Mouse (Mus musculus): ENCODE data around the gene Gm20388.

The Gm20388 gene

DNA sequence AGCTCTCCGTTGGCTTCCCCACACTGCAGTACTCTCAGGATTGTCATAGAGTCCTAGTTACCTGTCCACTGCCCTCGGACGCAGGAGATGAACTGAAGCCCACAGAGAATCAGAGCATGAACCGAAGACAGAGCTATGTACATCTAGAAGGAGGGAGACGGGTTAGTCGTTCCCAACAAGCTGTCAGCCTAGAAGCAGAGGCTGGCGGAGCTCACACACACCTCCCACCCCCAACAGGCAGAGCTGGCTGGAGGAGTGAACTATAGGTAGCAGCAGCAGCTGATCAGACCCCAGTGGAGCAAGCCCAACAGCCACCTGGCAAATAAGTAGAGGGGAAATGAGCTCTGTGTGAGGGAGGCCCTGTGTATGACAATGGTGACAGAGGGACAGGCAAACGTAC lies 174.1 kb downstream of the Gm20388 start:
- DNase-seq (ENCODE audit: extremely low spot score): no peak

DNA sequence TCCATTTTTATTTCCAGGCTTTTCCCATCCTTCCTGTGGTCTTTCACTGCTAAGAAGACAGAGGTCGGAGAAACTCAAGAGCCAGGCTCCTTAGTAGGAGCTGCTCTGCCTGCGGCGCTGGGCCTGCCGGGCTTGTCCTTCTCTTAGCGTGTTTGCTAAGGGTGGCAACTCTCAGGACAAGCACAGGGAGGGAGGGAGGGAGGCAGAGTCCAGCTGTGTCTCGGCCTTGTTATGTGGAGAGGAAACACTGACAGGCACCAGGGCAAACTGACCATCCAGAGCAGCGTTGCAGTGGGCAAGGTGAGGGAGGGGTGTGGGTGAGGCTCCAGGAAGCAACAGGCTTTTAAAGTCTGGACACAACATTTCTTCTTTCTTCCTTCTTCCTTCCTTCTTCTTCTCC lies 178.9 kb downstream of the Gm20388 start:
- no peak for DNase-seq (ENCODE audit: extremely low spot score)

DNA sequence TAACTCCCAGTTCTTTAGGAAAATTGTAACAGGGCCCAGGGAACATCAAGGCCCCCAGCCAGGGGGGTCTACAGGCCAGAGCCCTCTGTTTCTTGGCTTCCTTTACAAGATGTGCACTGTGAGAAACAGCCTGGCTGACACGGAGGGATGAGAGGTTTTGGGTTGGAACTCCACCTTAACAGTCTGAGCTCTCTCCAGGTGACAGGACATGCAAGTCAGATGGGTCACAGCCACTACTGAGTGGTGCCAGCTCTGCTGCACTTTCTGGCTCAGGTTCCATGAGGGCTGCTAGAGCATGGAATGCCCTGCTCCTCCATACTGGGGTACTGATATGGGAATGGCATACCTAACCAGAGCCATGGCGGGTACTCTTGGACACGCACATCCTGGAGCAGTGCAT lies 180.4 kb downstream of the Gm20388 start:
- DNase-seq (ENCODE audit: extremely low spot score): no peak

DNA sequence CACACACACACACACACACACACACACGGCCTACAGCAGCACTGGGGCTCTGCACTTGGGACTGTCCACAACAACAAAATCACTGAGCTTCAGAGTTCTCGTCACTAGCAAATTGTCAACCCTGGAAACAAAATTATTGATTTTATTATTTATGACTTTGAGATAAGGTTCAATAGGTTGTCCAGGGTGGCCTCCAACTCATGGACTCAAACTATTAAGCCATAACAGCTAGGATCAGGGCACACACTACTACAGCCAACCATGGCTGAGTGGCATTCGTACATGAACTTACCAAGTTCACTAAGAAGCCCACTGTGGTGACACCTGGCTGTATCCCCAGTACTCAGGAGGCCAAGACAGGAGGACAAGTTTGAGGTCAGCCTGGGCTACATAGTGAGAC lies 182.5 kb downstream of the Gm20388 start:
- DNase-seq (ENCODE audit: extremely low spot score): no peak

DNA sequence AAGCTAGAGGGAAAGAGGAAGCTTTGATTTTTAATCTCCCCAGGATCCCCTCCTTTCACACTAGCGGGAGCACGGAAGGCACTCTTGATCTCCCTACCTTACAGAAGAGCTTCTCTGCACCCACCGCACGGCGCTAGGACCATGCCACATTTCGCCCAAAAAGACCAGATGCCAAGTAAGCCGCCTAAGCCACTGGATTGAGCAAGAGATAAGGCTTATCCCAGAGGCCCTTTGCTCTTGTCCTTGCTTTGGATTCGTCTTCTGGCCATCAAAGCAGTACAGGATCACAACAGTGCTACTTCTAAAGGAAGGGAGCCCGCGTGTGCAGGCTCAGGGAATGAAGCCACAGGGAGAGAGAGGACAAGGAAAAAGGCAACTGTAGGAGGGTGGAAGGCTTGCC lies 184.2 kb downstream of the Gm20388 start:
- no peak for DNase-seq (ENCODE audit: extremely low spot score)

DNA sequence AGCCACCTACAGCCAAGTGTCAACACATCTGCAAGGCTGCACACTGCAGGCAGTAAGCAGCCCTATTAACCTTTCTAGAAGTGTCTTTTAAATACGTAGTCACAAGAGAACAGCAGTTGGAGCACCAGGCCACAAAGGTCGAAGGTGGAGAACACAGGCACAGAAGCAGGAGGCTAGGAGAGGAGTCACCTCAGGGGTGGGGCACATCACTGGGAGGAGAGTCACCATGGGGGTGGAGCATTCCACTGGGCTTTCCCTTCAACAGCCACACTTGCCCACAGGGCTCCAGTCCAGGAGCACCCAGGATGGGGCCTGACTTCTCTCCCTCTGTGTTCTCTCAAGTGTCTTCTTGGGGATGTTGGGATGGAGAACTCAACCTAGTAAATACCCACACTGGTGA lies 185.8 kb downstream of the Gm20388 start:
- no peak for DNase-seq (ENCODE audit: extremely low spot score)

DNA sequence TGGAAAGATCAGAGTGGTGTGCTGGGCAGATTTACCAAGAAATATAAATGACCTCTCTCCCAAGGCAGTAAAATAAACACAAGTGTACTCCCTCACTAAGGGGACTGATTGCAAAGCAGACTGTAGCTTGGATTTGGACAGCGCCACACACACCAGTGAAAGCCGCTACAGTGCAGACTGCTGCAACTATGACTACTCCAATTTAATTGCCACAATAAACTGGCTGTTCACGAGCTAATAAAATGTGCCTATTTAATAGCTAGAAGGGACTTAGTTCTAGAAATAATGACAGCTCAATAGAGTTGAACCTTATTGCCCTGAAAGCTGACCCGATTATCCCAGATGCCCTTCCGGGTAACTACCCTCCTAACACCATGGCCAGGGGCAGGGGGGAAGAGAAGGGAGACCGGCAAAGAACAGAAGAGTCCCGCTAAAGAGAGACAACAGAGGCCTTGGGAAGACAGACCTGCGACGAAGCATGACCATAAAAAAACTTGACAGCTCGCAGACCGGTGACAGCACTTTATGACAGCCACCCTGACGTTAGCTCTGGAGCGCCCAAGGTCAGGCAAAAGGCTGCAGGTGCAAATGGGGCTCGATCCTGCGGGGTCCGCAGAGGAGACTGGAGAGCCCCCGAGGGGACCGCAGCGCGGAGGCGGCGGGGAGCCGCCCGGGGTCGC lies 189.9 kb downstream of the Gm20388 start:
- no peak for DNase-seq (ENCODE audit: extremely low spot score)

DNA sequence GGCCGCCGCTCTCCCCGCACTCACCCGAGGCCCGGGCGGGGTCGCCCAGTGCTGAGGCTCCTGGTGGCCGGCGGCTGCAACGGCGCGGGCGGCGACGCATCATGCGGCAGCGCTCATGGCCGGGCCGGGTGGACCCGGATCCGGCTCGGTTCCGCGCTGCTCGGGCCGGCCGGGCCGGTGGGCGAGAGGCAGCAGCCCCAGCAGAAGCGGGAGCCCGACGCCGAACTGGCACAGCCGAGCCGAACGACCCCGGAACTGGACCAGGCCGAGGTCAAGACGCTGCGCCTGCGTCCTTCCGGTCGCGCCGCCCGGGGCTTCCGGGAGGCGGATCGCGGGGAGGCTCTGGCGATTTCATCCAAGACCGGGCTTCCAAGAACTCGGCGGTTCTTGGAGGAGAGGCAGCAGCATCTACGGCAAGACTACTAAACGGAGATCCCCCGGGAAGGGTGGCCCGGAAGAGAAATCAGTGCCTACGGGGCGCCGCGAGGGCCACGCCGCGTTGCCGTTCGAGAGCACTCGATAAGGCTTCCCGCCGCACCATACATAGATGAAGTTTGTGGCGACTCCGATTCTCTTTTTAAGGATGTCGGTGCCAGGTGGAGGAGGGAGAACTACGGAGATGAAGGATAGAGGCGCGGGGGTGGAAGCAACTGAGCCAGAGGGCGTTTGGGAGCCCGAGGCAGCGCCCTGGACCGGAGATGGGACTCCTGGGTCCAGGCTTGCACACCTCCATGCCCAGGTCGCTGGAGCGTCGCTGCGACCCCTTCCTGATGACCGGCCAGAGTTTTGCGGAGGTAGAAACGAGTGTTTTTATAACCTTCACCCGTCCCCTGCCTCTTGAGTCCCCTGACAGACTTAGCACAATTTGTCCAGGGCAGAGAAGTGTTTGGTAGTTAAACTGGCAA lies 190.7 kb downstream of the Gm20388 start, which contains the start of gene Zdhhc7:
Gene Zdhhc7, minus strand, starts transcription at position 415 of the 905 bp plus-strand sequence.
- peak; percentile 75 for DNase-seq (ENCODE audit: extremely low spot score)

DNA sequence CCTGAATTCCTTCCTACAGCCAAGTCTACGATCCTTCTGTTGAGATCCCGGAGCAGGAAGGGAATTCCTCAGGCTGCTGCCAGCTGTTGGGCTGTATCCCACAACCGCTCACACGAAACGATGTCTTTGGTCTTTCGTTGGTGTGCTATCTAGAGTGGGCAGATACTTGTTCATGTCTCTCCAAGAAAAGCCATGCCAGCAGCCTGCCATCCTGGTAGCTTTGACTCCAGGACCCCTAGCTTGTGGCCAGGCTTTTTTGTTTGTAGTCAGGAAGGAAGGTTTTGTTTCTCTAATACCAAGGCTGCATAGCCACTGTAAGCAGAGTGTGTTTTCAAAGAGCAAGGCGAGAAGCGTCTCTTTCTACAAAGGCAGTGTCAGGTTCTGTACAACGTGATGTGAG lies 193.3 kb downstream of the Gm20388 start:
- no peak for DNase-seq (ENCODE audit: extremely low spot score)

DNA sequence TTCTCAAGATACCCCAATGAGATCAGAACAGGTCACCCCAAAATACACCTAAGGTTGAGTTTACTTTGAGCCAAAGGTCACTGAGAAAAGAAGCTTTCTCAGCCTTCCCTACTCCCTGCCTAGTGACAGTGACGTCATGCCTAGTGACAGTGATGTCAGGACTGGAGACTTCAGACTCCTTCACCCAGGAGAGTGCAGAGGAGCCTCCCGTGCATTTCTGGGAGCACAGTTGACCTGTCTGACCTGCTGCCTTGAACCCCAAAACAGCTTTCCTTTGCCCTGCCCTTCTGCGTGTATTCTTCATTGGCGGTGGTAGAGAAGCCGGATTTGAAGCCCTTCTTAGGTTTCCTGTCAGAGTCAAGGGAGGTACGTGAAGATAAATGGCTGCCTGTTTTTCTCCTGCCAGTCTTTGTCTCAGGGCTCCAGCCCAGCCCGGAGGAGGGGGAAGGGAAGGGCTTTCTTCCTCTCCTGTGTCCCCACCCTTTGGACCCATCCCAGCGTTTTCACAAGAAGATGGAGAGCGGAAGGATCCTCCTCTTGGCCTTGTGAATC lies 194.2 kb downstream of the Gm20388 start:
- DNase-seq (ENCODE audit: extremely low spot score): no peak

DNA sequence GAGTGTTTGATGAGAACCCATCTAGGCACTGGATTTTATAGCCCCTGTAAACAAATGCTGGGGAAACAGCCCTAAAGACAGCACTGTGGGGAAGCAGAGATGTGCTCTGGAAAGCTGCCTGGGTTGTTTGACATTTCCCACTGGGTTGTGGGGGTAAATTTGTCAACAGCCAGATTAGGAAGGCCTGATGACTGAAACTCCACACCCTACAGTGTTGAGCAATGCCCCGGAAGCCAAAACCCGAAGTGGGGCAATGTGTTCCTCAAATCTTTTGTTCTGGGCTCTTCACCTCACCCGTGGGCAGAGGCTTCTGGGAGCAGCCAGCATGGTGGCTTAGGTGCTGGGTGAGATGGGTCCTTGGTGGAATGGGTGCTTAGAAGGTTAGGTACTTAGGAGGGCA lies 198.5 kb downstream of the Gm20388 start:
- no peak for DNase-seq (ENCODE audit: extremely low spot score)

DNA sequence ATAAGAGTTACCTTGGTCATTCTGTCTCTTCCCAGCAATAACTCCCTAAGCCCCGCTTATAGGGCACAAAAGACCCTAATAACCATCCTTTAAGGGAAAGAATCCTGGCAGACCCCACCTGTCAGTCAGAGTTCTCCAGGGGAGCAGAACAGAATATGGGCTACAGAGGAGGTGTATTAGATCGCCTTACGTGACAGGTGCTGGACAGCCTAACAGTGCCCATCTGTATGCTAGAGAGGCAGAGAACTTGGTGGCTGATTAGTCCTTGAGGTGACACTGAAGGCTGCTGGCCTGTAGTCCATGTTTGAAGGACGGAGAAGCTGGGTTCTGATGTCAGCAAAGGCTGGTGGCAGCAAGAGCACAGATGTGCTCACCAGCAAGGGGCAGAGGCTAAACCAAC lies 200.3 kb downstream of the Gm20388 start:
- DNase-seq (ENCODE audit: extremely low spot score): no peak

DNA sequence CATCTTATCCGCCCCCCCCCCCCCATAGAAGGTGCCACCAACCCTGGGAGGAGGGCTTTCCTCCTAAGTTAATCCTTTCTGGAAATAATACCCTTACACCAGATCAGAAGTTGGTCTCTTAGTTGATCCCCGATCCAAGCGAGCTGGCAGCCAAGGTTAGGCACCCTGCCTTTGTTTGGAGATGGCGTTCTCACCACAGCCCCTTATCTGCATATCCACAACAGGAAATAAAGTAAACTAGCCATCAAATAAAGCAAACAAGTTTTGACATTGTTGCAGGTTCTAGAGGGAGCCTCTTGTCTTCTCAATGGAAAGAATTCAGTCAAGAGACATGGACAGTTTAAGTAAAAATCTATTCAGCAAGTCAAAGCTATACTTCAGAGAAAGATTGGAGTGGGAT lies 200.7 kb downstream of the Gm20388 start:
- DNase-seq (ENCODE audit: extremely low spot score): no peak

DNA sequence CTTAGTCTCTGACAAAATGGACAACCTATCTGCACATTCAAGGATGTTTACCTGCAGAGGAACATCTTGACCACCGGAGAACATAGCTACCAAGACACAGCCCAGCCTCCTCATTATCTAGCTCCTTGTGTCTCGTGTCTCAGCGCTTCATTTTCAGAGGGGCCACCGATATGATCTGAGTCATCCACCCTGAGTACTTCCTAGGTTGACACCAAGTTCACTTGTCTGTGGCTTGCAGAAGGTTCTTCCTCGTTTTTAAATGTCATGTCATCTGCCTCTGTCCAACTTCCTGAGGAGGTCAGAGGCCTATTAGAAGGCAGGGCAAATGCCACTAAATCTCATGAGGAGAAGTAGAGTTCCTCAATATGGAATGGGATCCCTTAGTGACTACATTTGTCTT lies 201.9 kb downstream of the Gm20388 start:
- no peak for DNase-seq (ENCODE audit: extremely low spot score)

DNA sequence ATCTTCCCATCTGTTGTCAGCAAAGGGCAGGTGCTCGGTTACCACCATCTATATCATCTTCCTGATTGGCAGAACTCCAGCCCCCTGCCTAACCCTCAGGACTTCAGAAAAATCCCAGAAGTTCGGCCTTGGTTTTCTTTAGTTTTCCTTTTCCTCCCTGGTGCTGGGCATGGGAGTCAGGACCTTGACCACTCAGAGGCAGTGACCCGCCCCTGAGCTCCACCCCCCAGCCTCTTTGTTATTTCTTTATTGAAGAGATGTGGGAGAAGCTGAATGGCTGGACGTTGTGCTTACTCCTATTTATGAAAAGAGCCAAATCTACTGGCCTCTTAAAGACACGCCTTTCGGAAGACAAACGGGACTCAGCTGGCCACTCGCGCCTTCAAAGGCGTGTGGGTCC lies 202.7 kb downstream of the Gm20388 start:
- no peak for DNase-seq (ENCODE audit: extremely low spot score)

DNA sequence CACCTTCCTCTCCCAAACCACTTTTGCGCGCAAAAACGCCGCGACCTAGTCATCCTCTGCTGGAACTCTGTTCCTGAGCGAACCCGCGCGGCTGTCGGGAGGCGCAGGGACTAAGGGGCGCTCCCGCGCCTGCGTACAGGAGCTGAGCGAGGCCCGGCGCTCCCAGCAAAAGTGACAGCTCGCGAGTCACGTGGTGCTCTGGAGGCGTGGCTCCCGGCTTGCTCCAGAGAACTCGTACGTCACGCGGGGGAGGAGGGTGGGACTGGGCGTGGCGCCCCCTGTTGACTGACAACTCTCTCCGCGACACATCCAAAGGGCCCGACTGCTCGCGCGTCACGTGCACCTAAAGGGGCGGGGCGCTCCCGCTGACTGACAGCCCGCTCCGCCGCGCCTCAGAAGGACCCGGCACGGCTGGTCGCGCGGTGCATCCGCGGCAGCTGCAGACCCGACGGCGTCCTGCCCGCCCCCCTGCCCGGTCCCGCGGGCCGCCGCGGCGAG lies 203.2 kb downstream of the Gm20388 start, which contains the start of gene 6430548M08Rik:
Gene 6430548M08Rik, plus strand, starts transcription at position 395 of the 498 bp plus-strand sequence.
- DNase-seq (ENCODE audit: extremely low spot score): peak; percentile 100

DNA sequence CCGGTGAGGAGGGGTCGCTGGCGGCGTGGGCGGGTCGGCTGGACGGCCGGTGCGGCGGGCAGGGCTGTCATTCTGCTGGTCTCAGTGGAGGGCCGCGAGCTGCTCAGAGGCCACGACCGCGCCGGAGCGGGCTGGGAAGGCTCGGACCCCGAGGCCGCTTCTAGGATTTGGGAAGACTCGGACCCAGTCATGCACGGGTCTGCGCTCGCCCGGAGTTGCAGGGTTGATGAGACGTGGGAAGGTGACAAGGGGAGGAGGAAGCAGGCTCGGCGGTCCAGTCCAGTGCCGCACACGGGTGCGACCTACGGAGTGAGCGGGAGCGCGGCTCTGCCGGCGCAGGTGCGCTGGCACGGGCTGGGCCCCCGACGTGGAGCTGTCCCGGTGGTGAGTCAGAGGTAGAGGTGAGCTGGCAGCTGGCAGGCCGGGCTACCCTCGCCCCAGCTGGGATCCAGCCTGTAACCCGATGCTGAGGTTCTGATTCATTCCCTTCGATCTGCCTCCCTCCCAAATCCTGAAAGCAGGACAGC lies 203.7 kb downstream of the Gm20388 start:
- DNase-seq (ENCODE audit: extremely low spot score): no peak

DNA sequence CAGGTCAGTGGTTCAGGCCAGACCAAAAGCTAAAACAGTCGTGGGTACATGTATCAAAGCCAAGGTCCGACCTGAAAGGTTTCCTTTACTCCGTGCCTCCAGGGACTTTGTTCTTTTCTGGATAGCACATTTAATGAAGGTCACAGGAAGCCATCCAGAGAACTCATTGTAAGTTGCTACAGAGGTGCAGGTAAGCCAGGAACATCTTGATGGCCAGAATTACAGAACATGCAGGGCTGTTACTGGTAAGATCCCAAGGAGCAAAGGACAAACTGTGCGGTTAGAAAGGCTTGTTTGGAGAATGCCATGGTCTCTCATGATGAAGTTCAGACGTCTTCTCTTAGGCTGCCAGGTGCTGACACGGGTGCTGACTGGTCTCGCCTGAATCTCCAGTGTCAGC lies 206.0 kb downstream of the Gm20388 start:
- no peak for DNase-seq (ENCODE audit: extremely low spot score)

DNA sequence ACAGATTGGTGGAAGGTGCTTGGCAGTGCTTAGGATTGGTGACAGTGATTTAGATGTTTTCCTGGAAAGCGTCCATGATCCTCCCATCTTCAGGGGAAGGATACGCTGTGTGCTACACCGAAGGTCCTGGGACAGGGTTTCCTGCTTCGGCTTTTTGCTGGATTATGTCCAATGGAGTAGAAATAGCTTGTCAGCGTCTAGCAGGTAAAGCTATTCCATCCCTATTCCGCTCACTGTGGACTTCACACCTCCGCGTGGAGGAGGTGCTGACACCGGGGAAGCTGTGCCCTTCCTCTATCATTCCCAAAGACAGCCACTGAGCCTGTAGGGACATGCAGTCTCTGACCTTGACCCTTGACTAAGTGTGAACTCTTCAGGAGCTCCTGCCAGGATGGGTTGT lies 207.5 kb downstream of the Gm20388 start:
- DNase-seq (ENCODE audit: extremely low spot score): no peak

DNA sequence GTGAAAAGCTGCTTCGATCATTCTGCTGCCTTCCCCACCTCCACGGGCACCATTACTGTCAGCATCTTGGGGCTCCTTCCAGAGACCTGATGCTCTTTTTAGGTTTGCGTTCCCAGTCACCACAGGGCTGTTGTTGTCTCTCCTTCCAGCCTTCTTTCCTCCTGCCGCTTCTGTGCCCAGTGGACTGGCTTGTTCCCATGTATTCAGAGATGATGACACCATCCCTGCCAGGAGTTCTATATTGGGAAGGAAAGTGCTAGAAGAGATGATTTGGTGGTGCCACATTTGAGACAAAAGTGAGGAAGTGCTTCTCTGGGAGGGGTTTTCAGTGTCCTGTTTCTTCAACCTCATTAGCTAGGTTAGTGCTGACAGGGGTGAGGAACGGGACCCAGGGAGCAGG lies 208.2 kb downstream of the Gm20388 start:
- no peak for DNase-seq (ENCODE audit: extremely low spot score)

DNA sequence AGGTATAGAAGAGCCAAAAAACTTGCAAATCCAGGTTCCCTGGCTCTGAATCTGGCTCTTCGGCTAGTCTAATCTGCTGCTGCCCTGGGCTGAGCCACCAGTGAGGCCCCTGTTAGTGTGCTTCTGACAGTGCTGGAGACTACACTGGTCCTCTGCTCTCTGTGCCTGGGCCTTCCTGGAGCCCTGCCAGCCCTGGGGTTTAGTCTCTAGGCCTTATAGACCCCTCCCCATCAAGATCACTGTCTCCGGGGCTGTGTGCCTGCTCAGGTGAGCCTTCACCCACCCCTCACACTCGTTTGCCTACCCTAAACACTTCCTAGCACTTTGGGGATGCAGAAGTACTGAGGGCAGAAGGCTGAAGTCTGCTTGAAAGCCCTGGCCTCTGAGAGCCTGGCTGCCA lies 208.8 kb downstream of the Gm20388 start:
- DNase-seq (ENCODE audit: extremely low spot score): no peak

DNA sequence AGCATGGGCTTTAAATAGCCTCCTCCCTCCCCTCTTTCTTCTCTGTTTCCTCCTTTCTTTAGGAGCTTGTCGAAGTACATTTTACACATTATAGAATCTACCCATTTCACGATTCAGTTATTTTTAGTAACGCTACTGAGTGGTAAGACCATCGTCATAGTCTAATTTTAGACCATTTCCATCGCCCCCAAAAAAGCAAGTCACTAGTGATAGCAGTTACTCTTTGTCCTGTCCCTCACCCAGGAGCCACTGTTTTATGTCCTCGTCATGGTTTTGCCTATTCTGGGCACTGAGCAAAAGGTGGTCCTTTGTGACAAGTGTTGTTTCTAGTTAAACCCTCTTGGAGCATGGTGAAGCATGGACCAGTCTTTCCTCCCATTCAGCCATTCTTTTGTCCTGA lies 209.3 kb downstream of the Gm20388 start:
- no peak for DNase-seq (ENCODE audit: extremely low spot score)

Measured in embryo, embryonic 9.5 days (tissue).